Mouse (Mus musculus) cortical plate, adult 2 months (tissue): ENCODE measurements around the gene Krt80.

Experiments used
- CTCF ChIP-seq: fragments of 200-500 bp; IDR thresholded peaks from 2 replicates; pipeline ENCODE4 v1.5.1; 2011; ENCODE audit warnings: mild to moderate bottlenecking, control low read depth, low read length; ENCODE audit not compliant: insufficient read depth; ENCODE audit errors: extremely low read depth
- POLR2A ChIP-seq: fragments of 200-500 bp; IDR thresholded peaks from 2 replicates; pipeline ENCODE4 v1.6.1; 2011; ENCODE audit warnings: mild to moderate bottlenecking, low read length, control low read depth; ENCODE audit not compliant: insufficient read depth; ENCODE audit errors: extremely low read depth

DNA sequence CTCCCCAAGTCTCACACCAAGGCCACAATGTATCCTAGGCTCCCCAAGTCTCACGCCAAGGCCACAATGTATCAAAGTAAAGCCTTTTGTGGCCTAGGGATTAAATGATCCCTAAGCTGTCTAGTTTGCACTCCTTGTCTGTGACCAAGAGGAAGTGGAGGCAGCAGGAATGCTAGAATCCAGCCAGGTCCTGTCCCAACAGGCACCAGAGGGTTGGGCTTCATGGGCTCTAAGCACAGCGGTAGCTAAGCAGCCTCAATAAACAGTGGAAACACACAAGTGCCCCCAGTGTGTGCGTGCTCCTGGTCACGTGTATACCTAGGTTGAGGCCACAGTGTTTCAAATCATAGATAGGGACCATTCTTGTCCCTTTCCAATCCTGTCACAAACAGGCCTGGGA lies 31.6 kb downstream of the Krt80 start:
- TF ChIP-seq POLR2A: no peak
- no peak for TF ChIP-seq CTCF
